Mouse (Mus musculus) cerebellum, postnatal 10 days (tissue): ENCODE data around the gene Efcab3.
"Not testable (repeated sequence)": the region's sequence is repeated elsewhere in the genome, so short reads cannot be mapped to it uniquely, and the experiment has no call there.

Experiments used
- DNase-seq, 2 experiments: peaks; one replicate each; pipeline ENCODE4 v3.0.0; 2021; ENCODE audit warnings: mixed read lengths in 2 of 2

Efcab3 gene

GRCm38 (mm10) chr11:105063292-105063691, at the start of gene Efcab3:
Gene Efcab3, plus strand, starts transcription at chr11:105063592.
- no peak for DNase-seq

- peak; percentile 7 for DNase-seq
Measured at GRCm38 (mm10) chr11:105021071-105021470, 42.3 kb upstream of the Efcab3 start.

- no peak for DNase-seq
Measured at GRCm38 (mm10) chr11:105028744-105029348, 34.5 kb upstream of the Efcab3 start.

GRCm38 (mm10) chr11:105029525-105029924, 33.9 kb upstream of the Efcab3 start:
- DNase-seq = no peak

- DNase-seq = no peak
Measured at GRCm38 (mm10) chr11:105030229-105030628, 33.2 kb upstream of the Efcab3 start.

GRCm38 (mm10) chr11:105031103-105031502, 32.3 kb upstream of the Efcab3 start:
- DNase-seq = peak in 1 of 2 experiments; percentile 8

GRCm38 (mm10) chr11:105035081-105035480, 28.3 kb upstream of the Efcab3 start:
- DNase-seq = peak in 1 of 2 experiments; percentile 4

GRCm38 (mm10) chr11:105112448-105112847, 49.1 kb downstream of the Efcab3 start:
- not testable (repeated sequence) for DNase-seq

GRCm38 (mm10) chr11:105117814-105118213, 54.4 kb downstream of the Efcab3 start:
- no peak for DNase-seq

GRCm38 (mm10) chr11:105120551-105121061, 57.2 kb downstream of the Efcab3 start:
- DNase-seq = no peak

- DNase-seq = not testable (repeated sequence)
Measured at GRCm38 (mm10) chr11:105121792-105122191, 58.4 kb downstream of the Efcab3 start.

GRCm38 (mm10) chr11:105123986-105124385, 60.6 kb downstream of the Efcab3 start:
- peak; percentile 68 to 74 for DNase-seq

GRCm38 (mm10) chr11:105125735-105126519, 62.5 kb downstream of the Efcab3 start, which contains the start of gene Mettl2:
Gene Mettl2, plus strand, starts transcription at chr11:105126425.
- peak; percentile 93 for DNase-seq

- no peak for DNase-seq
Measured at GRCm38 (mm10) chr11:105126520-105127029, 63.2 kb downstream of the Efcab3 start.

GRCm38 (mm10) chr11:105135692-105136091, 72.3 kb downstream of the Efcab3 start:
- no peak for DNase-seq

- not testable (repeated sequence) for DNase-seq
Measured at GRCm38 (mm10) chr11:105137255-105137654, 73.9 kb downstream of the Efcab3 start.

GRCm38 (mm10) chr11:105140512-105140911, 77.1 kb downstream of the Efcab3 start:
- DNase-seq = not testable (repeated sequence)

- no peak for DNase-seq
Measured at GRCm38 (mm10) chr11:105141115-105141514, 77.7 kb downstream of the Efcab3 start.

GRCm38 (mm10) chr11:105143564-105143963, 80.2 kb downstream of the Efcab3 start:
- no peak for DNase-seq

- DNase-seq = no peak
Measured at GRCm38 (mm10) chr11:105144084-105144483, 80.7 kb downstream of the Efcab3 start.

GRCm38 (mm10) chr11:105144508-105145210, 81.3 kb downstream of the Efcab3 start:
- no peak for DNase-seq

- DNase-seq = no peak
Measured at GRCm38 (mm10) chr11:105145211-105145610, 81.8 kb downstream of the Efcab3 start.

- no peak for DNase-seq
Measured at GRCm38 (mm10) chr11:105146593-105146992, 83.2 kb downstream of the Efcab3 start, which contains the start of gene Gm10842. Gene Gm10842, plus strand, starts transcription at chr11:105146893.
